Mouse (Mus musculus): ENCODE data around the gene Ddx58. TPM values are rescaled to one million over a fixed set of nuclear protein-coding genes. Genes with fewer than 3 reads are reported as not detected.

Ddx58 gene
- 58.4 and 62.7 TPM in 2 replicates for polyA plus RNA-seq (2011; ENCODE audit: insufficient read length, low read depth, missing spikeins)

- no peak for TF ChIP-seq CTCF (IDR thresholded peaks at IDR 0.05; ENCODE audit: borderline replicate concordance, insufficient read depth, low read length)
- TF ChIP-seq POLR2A (IDR thresholded peaks at IDR 0.05; ENCODE audit: low read depth, low read length) = peak; percentile 56
- peak within 1 kb of the TSS; percentile 82 for H3K4me3 ChIP-seq (ENCODE audit: insufficient read depth, low read length)
- H3K4me1 ChIP-seq (ENCODE audit: control insufficient read depth, insufficient read depth, low read length) = no peaks in the 10 kb centered on the region
- H3K27ac ChIP-seq (ENCODE audit: insufficient read depth, low read length) = peak within 1 kb of the TSS; percentile 91
Measured at GRCm38 (mm10) chr4:40239409-40240271, at the start of gene Ddx58. Ddx58 (minus strand) TSS chr4:40239828.

- TF ChIP-seq CTCF (IDR thresholded peaks at IDR 0.05; ENCODE audit: borderline replicate concordance, insufficient read depth, low read length) = no peak
- no peak for TF ChIP-seq POLR2A (IDR thresholded peaks at IDR 0.05; ENCODE audit: low read depth, low read length)
- Histone ChIP-seq H3K4me3 (ENCODE audit: insufficient read depth, low read length) (no peak overlapping the region), H3K4me1 (ENCODE audit: control insufficient read depth, insufficient read depth, low read length) (peaks cover 5% of the 10 kb centered on the region), H3K27ac (ENCODE audit: insufficient read depth, low read length) (no peak overlapping the region)
Measured at GRCm38 (mm10) chr4:40289046-40289445, 49.4 kb upstream of the Ddx58 start.

- Histone ChIP-seq H3K4me1 (ENCODE audit: control insufficient read depth, insufficient read depth, low read length) (peaks cover 5% of the 10 kb centered on the region), H3K4me3 (ENCODE audit: insufficient read depth, low read length) (no peak overlapping the region), H3K27ac (ENCODE audit: insufficient read depth, low read length) (no peak overlapping the region)
- TF ChIP-seq POLR2A (IDR thresholded peaks at IDR 0.05; ENCODE audit: low read depth, low read length) (no peak), CTCF (IDR thresholded peaks at IDR 0.05; ENCODE audit: borderline replicate concordance, insufficient read depth, low read length) (no peak)
Measured at GRCm38 (mm10) chr4:40287415-40287814, 47.8 kb upstream of the Ddx58 start.

- TF ChIP-seq CTCF (IDR thresholded peaks at IDR 0.05; ENCODE audit: borderline replicate concordance, insufficient read depth, low read length) (no peak), POLR2A (IDR thresholded peaks at IDR 0.05; ENCODE audit: low read depth, low read length) (no peak)
Measured at GRCm38 (mm10) chr4:40285582-40285981, 46.0 kb upstream of the Ddx58 start.

GRCm38 (mm10) chr4:40279276-40279900 is 39.8 kb upstream of the Ddx58 start, which contains the start of gene Ndufb6:
Ndufb6 (minus strand) TSS chr4:40279421.
- Histone ChIP-seq H3K4me3 (ENCODE audit: insufficient read depth, low read length) (peak within 1 kb of the TSS; percentile 88), H3K4me1 (ENCODE audit: control insufficient read depth, insufficient read depth, low read length) (peaks cover 4% of the 10 kb centered on the region; the same call in 1 of the 2 replicates), H3K27ac (ENCODE audit: insufficient read depth, low read length) (peak within 1 kb of the TSS; percentile 70)
- TF ChIP-seq CTCF (IDR thresholded peaks at IDR 0.05; ENCODE audit: borderline replicate concordance, insufficient read depth, low read length) (no peak), POLR2A (IDR thresholded peaks at IDR 0.05; ENCODE audit: low read depth, low read length) (peak; percentile 89)

More at GRCm38 (mm10) chr4:40285582-40285981, 46.0 kb upstream of the Ddx58 start:
- no peak overlapping the region for H3K27ac ChIP-seq (ENCODE audit: insufficient read depth, low read length)
- peaks cover 5% of the 10 kb centered on the region for H3K4me1 ChIP-seq (ENCODE audit: control insufficient read depth, insufficient read depth, low read length)
- no peak overlapping the region for H3K4me3 ChIP-seq (ENCODE audit: insufficient read depth, low read length)

GRCm38 (mm10) chr4:40278880-40279275 is 39.2 kb upstream of the Ddx58 start:
- H3K4me1 ChIP-seq (ENCODE audit: control insufficient read depth, insufficient read depth, low read length) = peaks cover 4% of the 10 kb centered on the region; the same call in 1 of the 2 replicates
- peak overlapping the region; percentile 88 for H3K4me3 ChIP-seq (ENCODE audit: insufficient read depth, low read length)
- TF ChIP-seq POLR2A (IDR thresholded peaks at IDR 0.05; ENCODE audit: low read depth, low read length) = no peak
- H3K27ac ChIP-seq (ENCODE audit: insufficient read depth, low read length) = peak overlapping the region; percentile 18; the same call in 1 of the 2 replicates

- peak within 1 kb of the TSS; percentile 89 for H3K27ac ChIP-seq (ENCODE audit: insufficient read depth, low read length)
- TF ChIP-seq CTCF (IDR thresholded peaks at IDR 0.05; ENCODE audit: borderline replicate concordance, insufficient read depth, low read length) (no peak), POLR2A (IDR thresholded peaks at IDR 0.05; ENCODE audit: low read depth, low read length) (peak; percentile 95)
- H3K4me3 ChIP-seq (ENCODE audit: insufficient read depth, low read length) = peak within 1 kb of the TSS; percentile 92
- 0 out of 2 replicates have a peak, but pooled peaks cover 6% of the 10 kb centered on the region for H3K4me1 ChIP-seq (ENCODE audit: control insufficient read depth, insufficient read depth, low read length)
Measured at GRCm38 (mm10) chr4:40269430-40270032, 29.9 kb upstream of the Ddx58 start, which contains the start of the genes Smim27 and Topors. Smim27 (plus strand) TSS chr4:40269579. Topors (minus strand) TSS chr4:40269850.

- Histone ChIP-seq H3K4me1 (ENCODE audit: control insufficient read depth, insufficient read depth, low read length) (0 out of 2 replicates have a peak, but pooled peaks cover 6% of the 10 kb centered on the region), H3K27ac (ENCODE audit: insufficient read depth, low read length) (peak overlapping the region; percentile 89), H3K4me3 (ENCODE audit: insufficient read depth, low read length) (peak overlapping the region; percentile 92)
- no peak for TF ChIP-seq POLR2A (IDR thresholded peaks at IDR 0.05; ENCODE audit: low read depth, low read length)
- TF ChIP-seq CTCF (IDR thresholded peaks at IDR 0.05; ENCODE audit: borderline replicate concordance, insufficient read depth, low read length) = no peak
Measured at GRCm38 (mm10) chr4:40268835-40269234, 29.2 kb upstream of the Ddx58 start.

GRCm38 (mm10) chr4:40268204-40268813 is 28.7 kb upstream of the Ddx58 start:
- peak overlapping the region; percentile 89 for H3K27ac ChIP-seq (ENCODE audit: insufficient read depth, low read length)
- peak overlapping the region; percentile 92 for H3K4me3 ChIP-seq (ENCODE audit: insufficient read depth, low read length)
- 0 out of 2 replicates have a peak, but pooled peaks cover 6% of the 10 kb centered on the region for H3K4me1 ChIP-seq (ENCODE audit: control insufficient read depth, insufficient read depth, low read length)
- TF ChIP-seq POLR2A (IDR thresholded peaks at IDR 0.05; ENCODE audit: low read depth, low read length) = peak; percentile 58
- no peak for TF ChIP-seq CTCF (IDR thresholded peaks at IDR 0.05; ENCODE audit: borderline replicate concordance, insufficient read depth, low read length)
